Mouse (Mus musculus): ENCODE data around the gene Atoh8. TPM values are rescaled to one million over a fixed set of nuclear protein-coding genes. Genes with fewer than 3 reads are reported as not detected.

The Atoh8 gene
- polyA plus RNA-seq, 1 experiment from 2014 or later, result 9.6 TPM

DNA sequence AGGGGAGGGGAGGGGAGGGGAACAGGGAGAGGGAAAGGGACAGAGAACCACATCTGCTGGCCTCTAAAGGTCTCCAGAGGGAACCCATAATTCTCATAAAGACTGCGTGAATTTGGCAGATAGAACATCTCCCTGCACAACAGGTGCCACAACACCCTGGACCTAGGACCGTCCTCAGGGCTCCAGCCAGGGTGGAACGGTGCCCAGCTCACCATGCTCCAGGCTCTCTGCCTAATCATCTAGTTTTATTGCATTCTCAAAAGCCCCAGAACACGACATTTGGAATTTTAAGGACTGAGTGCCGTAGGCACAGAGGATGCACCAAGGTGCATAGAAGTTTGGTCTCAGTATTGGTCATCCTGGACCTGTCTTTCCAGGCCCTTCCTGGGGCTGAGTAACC lies 34.9 kb upstream of the Atoh8 start:
- Histone ChIP-seq H3K9ac (no peak overlapping the region), H3K4me1 (replicated peaks) (no peaks in the 10 kb centered on the region), H3K4me3 (replicated peaks) (no peak overlapping the region), H3K9me3 (no peaks in the 10 kb centered on the region), H3K4me2 (replicated peaks) (no peak overlapping the region), H3K27ac (no peak overlapping the region), H3K36me3 (no peaks in the 10 kb centered on the region), H3K27me3 (replicated peaks) (no peaks in the 10 kb centered on the region)
- ATAC-seq, result no peak
- WGBS, result 76% methylated on average over 5 of the region's 5 CpGs

- no peak for ATAC-seq
- no peak overlapping the region for H3K4me3 ChIP-seq (replicated peaks)
- 76% methylated on average over 9 of the region's 9 CpGs for WGBS
- H3K9ac ChIP-seq, result no peak overlapping the region
- no peaks in the 10 kb centered on the region for H3K27me3 ChIP-seq (replicated peaks)
- no peaks in the 10 kb centered on the region for H3K36me3 ChIP-seq
- H3K4me2 ChIP-seq (replicated peaks), result no peak overlapping the region
- no peak overlapping the region for H3K27ac ChIP-seq
- no peaks in the 10 kb centered on the region for H3K4me1 ChIP-seq (replicated peaks)
- no peaks in the 10 kb centered on the region for H3K9me3 ChIP-seq
Observed at GRCm38 (mm10) chr6:72268149-72268847, 32.9 kb upstream of the Atoh8 start.

- Histone ChIP-seq H3K9ac (no peak overlapping the region), H3K4me2 (replicated peaks) (no peak overlapping the region), H3K27me3 (replicated peaks) (no peaks in the 10 kb centered on the region), H3K9me3 (no peaks in the 10 kb centered on the region), H3K36me3 (no peaks in the 10 kb centered on the region), H3K4me3 (replicated peaks) (no peak overlapping the region), H3K27ac (no peak overlapping the region), H3K4me1 (replicated peaks) (no peaks in the 10 kb centered on the region)
- ATAC-seq, result no peak
- 82% methylated on average over 6 of the region's 6 CpGs for WGBS
Observed at GRCm38 (mm10) chr6:72265664-72266063, 30.3 kb upstream of the Atoh8 start.

DNA sequence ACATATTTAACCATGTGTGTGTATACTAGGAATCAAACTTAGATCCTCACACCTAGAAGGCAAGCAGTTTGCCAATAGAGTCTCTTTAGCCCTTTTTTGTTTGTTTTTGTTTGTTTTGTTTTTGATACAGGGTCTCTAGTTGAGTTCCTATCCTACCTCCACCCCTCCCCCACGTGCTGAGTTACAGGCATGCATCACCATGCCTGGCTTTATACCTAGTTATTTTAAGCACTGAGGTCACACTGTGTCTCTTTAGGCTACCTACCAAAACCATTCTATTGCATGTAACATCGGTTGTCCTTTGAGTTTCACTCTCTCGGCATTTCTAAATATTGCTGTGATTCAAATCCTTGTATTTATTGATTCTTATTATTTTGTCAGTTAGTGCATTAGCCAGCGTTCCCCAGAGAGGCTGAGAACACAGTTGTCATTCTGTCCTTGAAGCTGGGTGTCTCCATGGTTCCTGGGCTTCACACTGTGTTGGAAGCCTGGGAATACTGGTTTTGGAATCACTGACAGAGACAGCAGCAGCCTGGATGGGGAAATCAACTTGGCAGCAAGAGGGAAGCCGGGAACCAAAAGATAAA lies 28.4 kb upstream of the Atoh8 start:
- no peak overlapping the region for H3K4me3 ChIP-seq (replicated peaks)
- no peak overlapping the region for H3K27ac ChIP-seq
- WGBS, result 67% methylated on average over 5 of the region's 5 CpGs
- no peak for ATAC-seq
- no peaks in the 10 kb centered on the region for H3K9me3 ChIP-seq
- H3K27me3 ChIP-seq (replicated peaks), result no peaks in the 10 kb centered on the region; the same call in 1 of the 2 replicates
- no peaks in the 10 kb centered on the region for H3K4me1 ChIP-seq (replicated peaks)
- H3K9ac ChIP-seq, result no peak overlapping the region
- no peak overlapping the region for H3K4me2 ChIP-seq (replicated peaks)
- H3K36me3 ChIP-seq, result no peaks in the 10 kb centered on the region

DNA sequence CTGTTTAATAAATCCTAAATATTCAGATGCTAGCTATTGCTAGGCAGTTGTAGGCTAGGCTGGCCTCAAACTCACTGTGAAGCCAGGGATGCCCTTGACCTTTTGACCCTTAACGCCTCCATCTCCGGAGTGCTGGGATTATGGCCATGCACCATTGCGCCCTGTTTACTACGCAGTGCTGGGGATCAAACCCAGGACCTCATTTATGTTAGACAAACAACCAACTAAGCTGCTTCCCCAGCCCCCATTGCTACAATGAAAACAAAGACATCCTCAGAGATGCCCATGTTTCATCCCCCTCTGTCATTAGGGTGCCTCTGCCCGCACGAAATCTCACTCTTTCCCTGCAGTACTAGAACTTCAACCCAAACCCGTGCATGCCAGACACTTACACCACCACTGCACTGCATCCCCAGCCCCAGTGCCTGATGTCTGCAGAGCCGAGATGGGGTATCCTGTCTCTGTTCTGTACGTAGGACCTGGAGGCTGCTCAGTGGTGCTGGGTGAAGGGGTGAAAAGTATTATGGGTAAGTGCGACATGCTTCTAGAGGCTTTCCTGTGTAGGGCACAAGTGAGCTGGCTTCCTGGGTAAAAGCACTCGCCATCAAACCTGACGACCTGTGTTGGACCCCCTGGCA lies 26.4 kb upstream of the Atoh8 start:
- Histone ChIP-seq H3K36me3 (no peaks in the 10 kb centered on the region), H3K27me3 (replicated peaks) (no peaks in the 10 kb centered on the region; the same call in 1 of the 2 replicates), H3K4me3 (replicated peaks) (no peak overlapping the region), H3K4me1 (replicated peaks) (no peaks in the 10 kb centered on the region), H3K9me3 (no peaks in the 10 kb centered on the region), H3K9ac (no peak overlapping the region), H3K4me2 (replicated peaks) (no peak overlapping the region), H3K27ac (no peak overlapping the region)
- WGBS, result 73% methylated on average over 12 of the region's 12 CpGs
- ATAC-seq, result 0 out of 2 replicates have a peak, but pooled peaks have one; percentile 4

- H3K9me3 ChIP-seq, result no peaks in the 10 kb centered on the region
- no peak overlapping the region for H3K27ac ChIP-seq
- 33% methylated on average over 19 of the region's 19 CpGs for WGBS
- no peaks in the 10 kb centered on the region for H3K4me1 ChIP-seq (replicated peaks)
- H3K36me3 ChIP-seq, result no peaks in the 10 kb centered on the region
- peak; percentile 91 for ATAC-seq
- no peak overlapping the region for H3K4me3 ChIP-seq (replicated peaks)
- no peak overlapping the region for H3K4me2 ChIP-seq (replicated peaks)
- no peaks in the 10 kb centered on the region; the same call in 1 of the 2 replicates for H3K27me3 ChIP-seq (replicated peaks)
- H3K9ac ChIP-seq, result no peak overlapping the region
Observed at GRCm38 (mm10) chr6:72260981-72261682, 25.8 kb upstream of the Atoh8 start.

DNA sequence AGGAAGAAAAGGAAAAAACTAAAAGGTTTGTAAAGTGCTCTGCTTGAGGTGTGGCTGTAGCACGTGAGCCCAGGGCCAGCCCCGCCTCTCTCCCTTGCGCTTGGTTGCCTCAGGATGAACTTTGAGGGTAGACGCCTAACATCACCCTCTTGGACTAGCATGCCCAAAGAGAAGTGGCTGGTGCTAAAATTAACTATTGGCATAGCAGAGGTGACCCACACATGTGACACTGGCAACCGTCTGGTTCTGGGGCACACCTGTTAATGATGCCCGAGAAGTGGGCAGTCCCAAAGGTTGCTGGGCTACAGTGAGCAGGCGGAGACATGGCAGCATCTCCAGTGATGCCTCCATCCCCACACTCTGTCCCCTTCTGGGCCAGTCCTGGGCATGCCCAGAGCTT lies 24.1 kb upstream of the Atoh8 start:
- 73% methylated on average over 7 of the region's 7 CpGs for WGBS

GRCm38 (mm10) chr6:72255294-72255693 lies 19.9 kb upstream of the Atoh8 start:
- no peak overlapping the region for H3K27ac ChIP-seq
- no peaks in the 10 kb centered on the region; the same call in 1 of the 2 replicates for H3K27me3 ChIP-seq (replicated peaks)
- no peak for ATAC-seq
- H3K4me3 ChIP-seq (replicated peaks), result no peak overlapping the region
- H3K4me1 ChIP-seq (replicated peaks), result no peaks in the 10 kb centered on the region
- 67% methylated on average over 6 of the region's 6 CpGs for WGBS
- no peaks in the 10 kb centered on the region for H3K9me3 ChIP-seq
- H3K9ac ChIP-seq, result no peak overlapping the region
- H3K4me2 ChIP-seq (replicated peaks), result no peak overlapping the region
- no peaks in the 10 kb centered on the region for H3K36me3 ChIP-seq

More for the DNA sequence above, 24.1 kb upstream of the Atoh8 start:
- no peaks in the 10 kb centered on the region for H3K4me1 ChIP-seq (replicated peaks)
- H3K9ac ChIP-seq, result no peak overlapping the region
- H3K4me3 ChIP-seq (replicated peaks), result no peak overlapping the region
- H3K9me3 ChIP-seq, result no peaks in the 10 kb centered on the region
- H3K27ac ChIP-seq, result no peak overlapping the region
- no peaks in the 10 kb centered on the region; the same call in 1 of the 2 replicates for H3K27me3 ChIP-seq (replicated peaks)
- no peak for ATAC-seq
- no peaks in the 10 kb centered on the region for H3K36me3 ChIP-seq
- no peak overlapping the region for H3K4me2 ChIP-seq (replicated peaks)

DNA sequence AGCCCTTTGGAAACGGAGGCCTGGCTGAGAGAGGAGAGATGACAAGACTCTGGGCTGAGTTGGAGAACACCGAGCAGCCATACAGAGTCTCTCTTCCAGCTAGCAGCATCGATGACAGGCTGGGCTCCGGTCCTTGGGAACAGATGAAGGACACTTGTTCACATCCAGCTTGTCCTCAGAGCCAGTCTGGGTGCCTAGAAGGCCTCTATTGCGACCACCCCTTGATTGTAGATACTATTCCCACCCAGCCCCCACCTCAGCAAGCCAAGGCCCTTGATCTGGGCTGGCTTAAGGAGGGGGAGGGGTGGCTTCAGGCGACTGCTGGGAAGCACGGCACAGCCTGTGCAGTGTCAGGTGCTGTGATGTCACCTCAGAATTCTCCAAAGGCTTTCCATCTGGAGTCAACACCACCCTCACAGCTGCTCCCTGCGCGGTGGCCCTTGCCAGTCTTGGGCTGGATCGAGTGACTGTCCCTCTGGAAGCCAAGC lies 19.3 kb upstream of the Atoh8 start:
- no peak for ATAC-seq
- WGBS, result 50% methylated on average over 10 of the region's 10 CpGs
- H3K9me3 ChIP-seq, result no peaks in the 10 kb centered on the region

GRCm38 (mm10) chr6:72253911-72254587 lies 18.7 kb upstream of the Atoh8 start:
- WGBS, result 83% methylated on average over 4 of the region's 4 CpGs
- Histone ChIP-seq H3K4me3 (replicated peaks) (no peak overlapping the region), H3K36me3 (no peaks in the 10 kb centered on the region), H3K27me3 (replicated peaks) (no peaks in the 10 kb centered on the region), H3K27ac (no peak overlapping the region), H3K4me2 (replicated peaks) (no peak overlapping the region), H3K9ac (no peak overlapping the region), H3K4me1 (replicated peaks) (no peaks in the 10 kb centered on the region), H3K9me3 (no peaks in the 10 kb centered on the region)
- no peak for ATAC-seq

More for the DNA sequence above, 19.3 kb upstream of the Atoh8 start:
- Histone ChIP-seq H3K9ac (no peak overlapping the region), H3K27me3 (replicated peaks) (no peaks in the 10 kb centered on the region; the same call in 1 of the 2 replicates), H3K4me1 (replicated peaks) (no peaks in the 10 kb centered on the region), H3K27ac (no peak overlapping the region), H3K36me3 (no peaks in the 10 kb centered on the region), H3K4me2 (replicated peaks) (no peak overlapping the region), H3K4me3 (replicated peaks) (no peak overlapping the region)

GRCm38 (mm10) chr6:72253168-72253567 lies 17.8 kb upstream of the Atoh8 start:
- 72% methylated on average over 4 of the region's 4 CpGs for WGBS
- Histone ChIP-seq H3K4me2 (replicated peaks) (no peak overlapping the region), H3K9me3 (no peaks in the 10 kb centered on the region), H3K27ac (no peak overlapping the region), H3K9ac (no peak overlapping the region), H3K36me3 (no peaks in the 10 kb centered on the region), H3K27me3 (replicated peaks) (no peaks in the 10 kb centered on the region), H3K4me1 (replicated peaks) (peaks cover 1% of the 10 kb centered on the region; the same call in 1 of the 2 replicates), H3K4me3 (replicated peaks) (no peak overlapping the region)
- ATAC-seq, result no peak

Measured in intestine, embryonic 15.5 days (tissue).